Mouse (Mus musculus): ENCODE data around the gene Rsph3a. TPM values are rescaled to one million over a fixed set of nuclear protein-coding genes. Genes with fewer than 3 reads are reported as not detected.
"Not testable (repeated sequence)": the region's sequence is repeated elsewhere in the genome, so short reads cannot be mapped to it uniquely, and the experiment has no call there.

Rsph3a gene
- total RNA-seq, 2 experiments from 2014 or later: 36.5 to 52.9 TPM

DNA sequence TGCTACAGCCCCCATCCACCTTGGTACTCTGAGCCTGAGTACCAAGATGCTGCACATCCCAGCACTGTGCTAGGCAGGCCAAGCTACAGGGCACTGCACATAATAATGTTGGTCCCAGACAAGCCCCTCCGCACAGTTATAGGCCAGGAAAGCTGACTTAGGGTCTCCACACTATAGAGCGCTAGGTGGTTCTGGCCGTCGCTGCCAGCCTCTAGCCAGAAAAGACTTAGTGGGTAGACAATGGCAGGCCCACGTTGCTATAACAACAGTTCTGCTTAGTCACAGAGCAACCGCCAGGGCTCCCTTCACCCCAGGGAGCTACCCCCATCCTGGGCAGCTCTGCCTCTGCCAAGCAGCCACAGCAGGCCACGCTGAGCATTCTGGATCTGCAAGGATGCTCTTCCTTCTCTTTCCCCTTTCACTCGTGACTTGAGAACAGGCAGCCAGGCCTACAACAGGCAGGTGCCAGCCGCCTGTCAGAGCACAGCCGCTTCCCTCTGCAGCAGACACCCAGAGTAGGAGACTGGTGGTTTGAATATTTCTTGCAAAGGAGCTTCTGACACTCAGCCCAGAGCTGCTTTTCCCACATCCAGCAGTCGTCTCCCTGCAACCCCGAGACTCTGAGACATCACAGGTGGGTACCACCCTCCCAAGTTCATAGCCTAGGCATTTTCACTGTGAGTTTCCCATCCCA, 82.2 kb downstream of the Rsph3a start:
- DNase-seq (ENCODE audit: low spot score in 2 of 2): not testable (repeated sequence)

Other genes with a start within 250 kb of the Rsph3a start
- gene Fndc1, start 118.3 kb upstream of the Rsph3a start, total RNA-seq (2021): 10 to 100 TPM in 1 of 2 experiments, 1 to 10 TPM in 1; 4.7 to 10.3 TPM
- gene Tagap, start 19.6 kb upstream of the Rsph3a start, total RNA-seq (2021): 1 to 10 TPM; 5.1 to 5.3 TPM
- gene Gm49673, start 202.2 kb downstream of the Rsph3a start, total RNA-seq (2021): under 1 TPM; 0.22 to 0.43 TPM
- gene Rnaset2a, start 202.5 kb downstream of the Rsph3a start, total RNA-seq (2021): 10 to 100 TPM; 52.2 to 60.3 TPM
- 10 to 100 TPM; 17.5 to 26.1 TPM for gene Fgfr1op, start 219.9 kb downstream of the Rsph3a start, total RNA-seq (2021)

Data from adrenal gland, adult 18-20 months (tissue).